Mouse (Mus musculus): ENCODE results near the gene Cdrt4.

DNA sequence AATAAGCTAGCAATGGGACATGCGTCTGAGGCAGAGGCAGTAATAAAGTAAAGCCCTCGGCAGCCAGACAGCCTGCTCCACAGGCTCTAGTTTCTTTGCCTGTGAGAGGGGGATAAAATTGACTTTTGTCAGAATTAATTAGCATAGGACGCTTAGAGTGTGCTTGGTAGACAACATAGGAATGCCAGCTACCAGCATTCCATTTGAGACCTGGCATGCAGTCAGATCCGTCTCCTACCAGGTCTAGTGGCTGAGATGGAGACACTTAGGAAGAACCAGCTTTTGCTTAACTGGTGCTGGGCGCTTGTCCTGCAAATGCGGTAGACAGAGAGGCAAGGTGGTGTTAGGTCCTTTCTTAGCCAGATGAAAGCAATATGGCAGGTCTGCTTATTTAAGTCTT lies 27.9 kb downstream of the Cdrt4 start:
- TF ChIP-seq MEF2A (IDR thresholded peaks at IDR 0.05; ENCODE audit: borderline replicate concordance, low read depth, low read length) (no peak), POLR2A (IDR thresholded peaks at IDR 0.05; ENCODE audit: low read depth, low read length) (no peak), NRF1 (IDR thresholded peaks at IDR 0.05; ENCODE audit: low read depth, low read length) (no peak), BHLHE40 (IDR thresholded peaks at IDR 0.05; ENCODE audit: low read depth, low read length) (no peak)

Measured in CH12.LX (cell line).